Mouse (Mus musculus): ENCODE measurements around the gene Atp8b3. TPM values are rescaled to one million over a fixed set of nuclear protein-coding genes. Genes with fewer than 3 reads are reported as not detected.

Atp8b3 gene
- polyA plus RNA-seq, 1 experiment from 2014 or later, result not detected

DNA sequence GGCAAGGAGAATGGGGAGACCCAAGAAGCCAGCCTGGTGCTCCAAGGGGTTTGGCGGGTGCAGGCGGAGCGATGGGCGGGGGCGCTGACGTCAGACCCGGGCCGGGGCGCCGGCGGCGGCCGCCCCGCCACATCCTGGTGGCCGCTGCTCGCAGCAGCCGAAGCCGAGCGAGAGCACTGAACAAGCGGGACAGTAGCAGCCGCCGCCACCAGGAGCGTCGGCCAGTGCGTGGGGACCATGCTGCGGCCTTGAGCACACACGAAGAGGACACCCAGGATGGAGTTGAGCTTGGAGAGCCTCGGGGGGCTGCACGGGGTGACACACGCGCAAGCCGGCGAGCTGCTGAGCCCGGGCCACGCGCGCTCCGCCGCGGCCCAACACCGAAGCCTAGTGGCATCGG is 44.2 kb downstream of the Atp8b3 start, which contains the start of gene Onecut3:
Onecut3 (plus strand) TSS at position 104 of the 400 bp plus-strand sequence.
- 1% methylated on average over 38 of the region's 42 CpGs for WGBS (ENCODE audit: insufficient replicate concordance)
- H3K27me3 ChIP-seq, result peaks cover 100% of the 10 kb centered on the region
- H3K9me3 ChIP-seq (replicated peaks), result no peaks in the 10 kb centered on the region
- peak within 1 kb of the TSS; percentile 26 for H3K4me3 ChIP-seq (replicated peaks)
- no peaks in the 10 kb centered on the region for H3K36me3 ChIP-seq (replicated peaks)
- H3K27ac ChIP-seq (replicated peaks), result no peak within 1 kb of the TSS
- no peak for ATAC-seq (ENCODE audit: insufficient read depth)
- no peak within 1 kb of the TSS for H3K9ac ChIP-seq
- peaks cover 22% of the 10 kb centered on the region for H3K4me1 ChIP-seq (replicated peaks)
- peak within 1 kb of the TSS; percentile 58 for H3K4me2 ChIP-seq

DNA sequence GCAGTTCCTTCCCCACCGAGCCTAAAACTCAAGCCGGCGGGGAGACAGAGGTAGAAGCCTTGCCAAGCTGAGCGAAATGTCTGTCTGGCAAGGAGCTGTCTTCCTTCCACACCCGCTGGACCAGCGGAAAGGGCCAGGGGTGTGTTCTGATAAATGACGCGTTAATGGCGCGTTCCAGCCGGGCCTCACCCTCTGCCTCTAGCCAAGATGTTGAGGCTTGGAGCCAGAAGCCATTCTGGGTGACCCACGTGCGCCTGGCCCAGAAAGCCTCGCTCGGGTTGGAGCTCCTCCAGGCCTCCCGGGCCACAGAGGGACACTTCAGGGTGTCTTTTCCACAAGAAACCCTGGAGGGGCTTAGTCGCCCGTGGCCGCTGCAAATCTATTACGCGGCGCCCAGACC is 48.9 kb downstream of the Atp8b3 start:
- Histone ChIP-seq H3K4me2 (no peak overlapping the region), H3K36me3 (replicated peaks) (no peaks in the 10 kb centered on the region), H3K4me3 (replicated peaks) (no peak overlapping the region), H3K27ac (replicated peaks) (no peak overlapping the region), H3K9ac (no peak overlapping the region), H3K27me3 (peaks cover 97% of the 10 kb centered on the region), H3K4me1 (replicated peaks) (peaks cover 8% of the 10 kb centered on the region), H3K9me3 (replicated peaks) (no peaks in the 10 kb centered on the region; the same call in 1 of the 2 replicates)
- ATAC-seq (ENCODE audit: insufficient read depth), result no peak
- 2% methylated on average over 22 of the region's 22 CpGs for WGBS (ENCODE audit: insufficient replicate concordance)

DNA sequence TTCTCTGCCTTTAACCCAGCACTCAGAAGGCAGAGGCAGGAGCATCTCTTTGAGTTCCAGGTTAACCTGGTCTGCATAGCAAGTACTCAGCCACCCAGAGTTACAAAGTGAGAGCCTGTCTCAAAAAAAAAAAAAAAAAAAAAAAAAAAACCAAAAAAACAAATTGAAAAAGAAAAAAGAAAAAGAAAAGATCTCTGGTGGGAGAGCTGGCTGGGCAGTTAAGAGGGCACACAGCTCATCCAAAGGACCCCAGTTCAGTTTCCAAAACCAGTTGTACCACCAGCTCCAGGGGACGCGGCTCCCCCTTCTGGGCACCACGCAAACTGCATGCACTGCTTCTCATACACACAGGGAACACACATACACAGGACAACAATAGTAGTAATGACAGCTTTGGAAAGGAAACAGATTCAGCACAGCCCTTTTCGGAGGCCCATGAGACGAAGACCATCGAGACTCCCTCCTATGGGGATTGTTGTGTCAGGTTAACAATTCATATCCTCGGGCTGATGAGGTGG is 52.0 kb downstream of the Atp8b3 start:
- Histone ChIP-seq H3K9me3 (replicated peaks) (no peaks in the 10 kb centered on the region; the same call in 1 of the 2 replicates), H3K36me3 (replicated peaks) (no peaks in the 10 kb centered on the region), H3K4me2 (no peak overlapping the region), H3K4me3 (replicated peaks) (no peak overlapping the region), H3K27ac (replicated peaks) (no peak overlapping the region), H3K27me3 (peaks cover 95% of the 10 kb centered on the region), H3K4me1 (replicated peaks) (no peaks in the 10 kb centered on the region), H3K9ac (no peak overlapping the region)
- no peak for ATAC-seq (ENCODE audit: insufficient read depth)
- WGBS (ENCODE audit: insufficient replicate concordance), result 53% methylated on average over 7 of the region's 7 CpGs

DNA sequence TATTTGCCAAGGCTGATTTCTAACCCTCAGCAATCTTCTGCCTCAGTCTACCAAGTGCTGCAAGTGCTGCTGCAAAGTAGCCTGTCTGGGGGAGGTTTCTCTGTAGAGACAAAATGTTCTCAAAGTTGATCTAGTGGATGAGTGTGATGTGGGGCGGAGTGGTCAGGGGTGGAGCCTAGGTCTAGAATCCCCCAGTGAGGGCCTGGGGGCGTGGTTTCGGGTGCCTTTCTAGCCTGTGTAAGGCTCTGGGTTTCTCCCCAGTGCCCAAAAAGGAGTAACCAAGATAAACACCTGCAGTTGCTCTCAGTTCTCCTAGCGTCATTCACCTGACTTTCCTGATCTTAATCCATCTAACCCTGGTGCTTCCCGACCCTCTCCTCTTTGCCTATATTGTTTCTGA is 57.9 kb downstream of the Atp8b3 start:
- H3K9me3 ChIP-seq (replicated peaks), result no peaks in the 10 kb centered on the region
- peak; percentile 58 for ATAC-seq (ENCODE audit: insufficient read depth)
- no peak overlapping the region for H3K9ac ChIP-seq
- no peak overlapping the region for H3K27ac ChIP-seq (replicated peaks)
- peaks cover 87% of the 10 kb centered on the region for H3K27me3 ChIP-seq
- no peak overlapping the region for H3K4me2 ChIP-seq
- H3K36me3 ChIP-seq (replicated peaks), result no peaks in the 10 kb centered on the region
- H3K4me3 ChIP-seq (replicated peaks), result no peak overlapping the region
- peaks cover 23% of the 10 kb centered on the region for H3K4me1 ChIP-seq (replicated peaks)
- 20% methylated on average over 5 of the region's 5 CpGs for WGBS (ENCODE audit: insufficient replicate concordance)

DNA sequence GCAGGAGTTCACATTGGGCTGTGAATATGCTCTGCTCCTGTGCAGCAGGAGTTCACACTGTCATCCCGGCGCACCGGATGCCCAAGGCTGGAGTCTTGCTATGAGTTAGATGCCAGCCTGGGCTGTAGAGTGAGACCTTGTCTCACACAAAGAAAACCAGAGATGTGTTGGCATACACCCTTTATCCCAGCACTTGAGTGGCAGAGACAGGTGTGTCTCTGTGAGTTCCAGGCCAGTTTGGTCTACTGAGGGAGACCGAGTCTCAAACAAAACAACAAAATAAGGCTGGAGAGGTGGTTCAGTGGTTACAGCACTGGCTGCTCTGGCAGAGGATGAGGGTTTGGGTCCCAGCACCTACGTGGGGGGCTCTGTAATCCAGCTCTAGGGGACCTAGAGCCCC is 60.4 kb downstream of the Atp8b3 start:
- no peak for ATAC-seq (ENCODE audit: insufficient read depth)
- Histone ChIP-seq H3K27ac (replicated peaks) (no peak overlapping the region), H3K4me1 (replicated peaks) (peaks cover 42% of the 10 kb centered on the region), H3K36me3 (replicated peaks) (no peaks in the 10 kb centered on the region), H3K9me3 (replicated peaks) (no peaks in the 10 kb centered on the region), H3K4me3 (replicated peaks) (no peak overlapping the region), H3K9ac (no peak overlapping the region), H3K27me3 (peaks cover 78% of the 10 kb centered on the region), H3K4me2 (no peak overlapping the region)
- 64% methylated on average over 5 of the region's 5 CpGs for WGBS (ENCODE audit: insufficient replicate concordance)

DNA sequence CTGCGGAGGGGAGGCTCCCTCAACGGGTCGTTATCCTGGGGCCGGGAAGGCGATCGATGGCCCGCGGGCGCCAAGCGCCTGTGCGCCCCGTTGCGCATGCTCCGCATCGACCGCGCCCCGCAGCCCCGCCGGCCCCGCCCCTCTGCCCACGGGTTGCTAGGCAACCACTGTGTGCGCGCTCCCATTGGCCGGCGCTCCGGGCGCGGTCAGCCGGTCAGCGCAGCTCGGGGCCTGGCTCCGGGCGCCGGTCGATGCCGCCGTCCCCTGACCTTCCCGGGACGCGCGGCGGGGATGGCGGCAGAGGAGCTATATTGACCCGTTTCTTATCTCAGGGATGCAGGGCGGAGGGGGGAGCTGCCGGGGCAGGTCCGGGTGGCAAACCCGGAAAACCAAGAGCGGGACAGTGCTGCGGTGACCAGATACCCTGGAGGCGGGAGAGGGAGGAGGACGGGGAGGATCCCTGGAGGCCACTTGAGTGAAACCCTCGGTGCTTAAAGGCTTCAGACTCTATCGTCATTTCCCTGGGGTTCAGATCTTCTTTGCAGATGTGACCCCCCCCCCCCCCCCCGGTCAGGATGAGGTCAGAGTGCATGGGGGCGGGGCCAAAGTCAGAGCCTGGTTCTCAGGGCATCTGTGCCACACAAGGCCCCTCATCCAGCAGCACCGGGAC is 63.5 kb downstream of the Atp8b3 start:
- ATAC-seq (ENCODE audit: insufficient read depth), result peak; percentile 87
- Histone ChIP-seq H3K27me3 (peaks cover 80% of the 10 kb centered on the region), H3K27ac (replicated peaks) (peak overlapping the region; percentile 85)

More for the DNA sequence above, 63.5 kb downstream of the Atp8b3 start:
- H3K9me3 ChIP-seq (replicated peaks), result no peaks in the 10 kb centered on the region
- H3K4me1 ChIP-seq (replicated peaks), result peaks cover 35% of the 10 kb centered on the region
- H3K36me3 ChIP-seq (replicated peaks), result no peaks in the 10 kb centered on the region
- H3K4me2 ChIP-seq, result peak overlapping the region; percentile 88
- H3K4me3 ChIP-seq (replicated peaks), result peak overlapping the region; percentile 68
- H3K9ac ChIP-seq, result peak overlapping the region; percentile 52; the same call in 1 of the 2 replicates
- 1% methylated on average over 58 of the region's 58 CpGs for WGBS (ENCODE audit: insufficient replicate concordance)

Other genes starting within 250 kb of the Atp8b3 start
- gene Rps15, start 246.7 kb downstream of the Atp8b3 start, polyA plus RNA-seq (2015; fragmentation: Nextera tagmentation; extraction: Ambion mirVana), result 501 and 527 TPM in 2 replicates
- 0.09 and 0.12 TPM in 2 replicates for gene Apc2, start 243.1 kb downstream of the Atp8b3 start, polyA plus RNA-seq (2015; fragmentation: Nextera tagmentation; extraction: Ambion mirVana)
- 32.4 and 35.0 TPM in 2 replicates for gene 2310011J03Rik, start 218.6 kb downstream of the Atp8b3 start, polyA plus RNA-seq (2015; fragmentation: Nextera tagmentation; extraction: Ambion mirVana)
- gene Pcsk4, start 209.6 kb downstream of the Atp8b3 start, polyA plus RNA-seq (2015; fragmentation: Nextera tagmentation; extraction: Ambion mirVana), result 3.9 and 4.1 TPM in 2 replicates
- 75.6 and 92.4 TPM in 2 replicates for gene Reep6, start 209.2 kb downstream of the Atp8b3 start, polyA plus RNA-seq (2015; fragmentation: Nextera tagmentation; extraction: Ambion mirVana)
- 2.2 and 2.3 TPM in 2 replicates for gene Adamtsl5, start 190.7 kb downstream of the Atp8b3 start, polyA plus RNA-seq (2015; fragmentation: Nextera tagmentation; extraction: Ambion mirVana)
- gene Plk5, start 182.7 kb downstream of the Atp8b3 start, polyA plus RNA-seq (2015; fragmentation: Nextera tagmentation; extraction: Ambion mirVana), result 0.03 and 0.06 TPM in 2 replicates
- gene Mex3d, start 151.5 kb downstream of the Atp8b3 start, polyA plus RNA-seq (2015; fragmentation: Nextera tagmentation; extraction: Ambion mirVana), result 0.78 and 0.92 TPM in 2 replicates
- 63.2 and 74.5 TPM in 2 replicates for gene Mbd3, start 139.6 kb downstream of the Atp8b3 start, polyA plus RNA-seq (2015; fragmentation: Nextera tagmentation; extraction: Ambion mirVana)
- 526 and 581 TPM in 2 replicates for gene Uqcr11, start 132.3 kb downstream of the Atp8b3 start, polyA plus RNA-seq (2015; fragmentation: Nextera tagmentation; extraction: Ambion mirVana)
- gene Tcf3, start 105.5 kb downstream of the Atp8b3 start, polyA plus RNA-seq (2015; fragmentation: Nextera tagmentation; extraction: Ambion mirVana), result 52.8 and 59.5 TPM in 2 replicates
- gene Onecut3, start 44.3 kb downstream of the Atp8b3 start, polyA plus RNA-seq (2015; fragmentation: Nextera tagmentation; extraction: Ambion mirVana), result not detected in 2 replicates
- gene Rexo1, start 22.4 kb upstream of the Atp8b3 start, polyA plus RNA-seq (2015; fragmentation: Nextera tagmentation; extraction: Ambion mirVana), result 12.8 and 15.6 TPM in 2 replicates
- 11.7 and 12.1 TPM in 2 replicates for gene Klf16, start 38.2 kb upstream of the Atp8b3 start, polyA plus RNA-seq (2015; fragmentation: Nextera tagmentation; extraction: Ambion mirVana)
- 50.8 and 62.8 TPM in 2 replicates for gene Abhd17a, start 51.2 kb upstream of the Atp8b3 start, polyA plus RNA-seq (2015; fragmentation: Nextera tagmentation; extraction: Ambion mirVana)
- gene Scamp4, start 63.7 kb upstream of the Atp8b3 start, polyA plus RNA-seq (2015; fragmentation: Nextera tagmentation; extraction: Ambion mirVana), result 41.9 and 45.3 TPM in 2 replicates
- 4.8 and 5.8 TPM in 2 replicates for gene Adat3, start 63.8 kb upstream of the Atp8b3 start, polyA plus RNA-seq (2015; fragmentation: Nextera tagmentation; extraction: Ambion mirVana)
- 1.5 TPM in 2 replicates for gene Gm49322, start 66.9 kb upstream of the Atp8b3 start, polyA plus RNA-seq (2015; fragmentation: Nextera tagmentation; extraction: Ambion mirVana)
- 49.7 and 60.4 TPM in 2 replicates for gene Csnk1g2, start 83.7 kb upstream of the Atp8b3 start, polyA plus RNA-seq (2015; fragmentation: Nextera tagmentation; extraction: Ambion mirVana)
- gene Btbd2, start 117.9 kb upstream of the Atp8b3 start, polyA plus RNA-seq (2015; fragmentation: Nextera tagmentation; extraction: Ambion mirVana), result 14.4 and 15.9 TPM in 2 replicates
- 74.9 and 84.6 TPM in 2 replicates for gene Mknk2, start 139.0 kb upstream of the Atp8b3 start, polyA plus RNA-seq (2015; fragmentation: Nextera tagmentation; extraction: Ambion mirVana)
- 28.0 and 31.6 TPM in 2 replicates for gene Mob3a, start 162.9 kb upstream of the Atp8b3 start, polyA plus RNA-seq (2015; fragmentation: Nextera tagmentation; extraction: Ambion mirVana)
- 7.1 and 8.1 TPM in 2 replicates for gene Izumo4, start 163.1 kb upstream of the Atp8b3 start, polyA plus RNA-seq (2015; fragmentation: Nextera tagmentation; extraction: Ambion mirVana)
- 20.2 and 21.8 TPM in 2 replicates for gene Ap3d1, start 203.1 kb upstream of the Atp8b3 start, polyA plus RNA-seq (2015; fragmentation: Nextera tagmentation; extraction: Ambion mirVana)
- gene Dot1l, start 216.1 kb upstream of the Atp8b3 start, polyA plus RNA-seq (2015; fragmentation: Nextera tagmentation; extraction: Ambion mirVana), result 8.1 and 9.3 TPM in 2 replicates

All from liver, embryonic 15.5 days (tissue).